Mouse (Mus musculus) neural tube, embryonic 14.5 days (tissue): Measurements from ENCODE around the gene St8sia1. TPM values are rescaled to one million over a fixed set of nuclear protein-coding genes. Genes with fewer than 3 reads are reported as not detected.

Experiments
- ATAC-seq: fragments of 200-750 bp; cut with Nextera tagmentation; 2 replicates; pipeline ENCODE4 v1.8.0; 2017; ENCODE audit warnings: low read depth, mild to moderate bottlenecking, moderate TSS enrichment, moderate library complexity
- H3K27ac ChIP-seq: fragments of 300-500 bp; sonication (generic); 2 replicates; pipeline ENCODE4 v1.5.1; 2014; ENCODE audit warnings: low read depth, mild to moderate bottlenecking, control low read depth, low read length, moderate library complexity, mixed read lengths
- H3K27me3 ChIP-seq: fragments of 300-500 bp; sonication (generic); 2 replicates; pipeline ENCODE4 v1.6.1; 2014; ENCODE audit warnings: low read length; ENCODE audit not compliant: control insufficient read depth, insufficient read depth
- H3K36me3 ChIP-seq: fragments of 300-500 bp; sonication (generic); 2 replicates; pipeline ENCODE4 v1.6.1; 2014; ENCODE audit warnings: low read length, mixed read lengths; ENCODE audit not compliant: control insufficient read depth, insufficient read depth
- H3K4me1 ChIP-seq: fragments of 300-500 bp; sonication (generic); 2 replicates; pipeline ENCODE4 v1.6.1; 2014; ENCODE audit warnings: low read length; ENCODE audit not compliant: control insufficient read depth, insufficient read depth
- H3K4me2 ChIP-seq: fragments of 300-500 bp; sonication (generic); 2 replicates; pipeline ENCODE4 v1.6.1; 2014; ENCODE audit warnings: mild to moderate bottlenecking, low read depth, low read length, control low read depth
- H3K4me3 ChIP-seq: fragments of 300-500 bp; sonication (generic); 2 replicates; pipeline ENCODE4 v1.5.1; 2014; ENCODE audit warnings: low read depth, low read length, control low read depth, mixed read lengths
- H3K9ac ChIP-seq: fragments of 300-500 bp; sonication (generic); replicated peaks from 2 replicates; pipeline ENCODE4 v1.6.1; 2014; ENCODE audit warnings: low read depth, mild to moderate bottlenecking, control low read depth, low read length, mixed read lengths
- H3K9me3 ChIP-seq: fragments of 300-500 bp; sonication (generic); 2 replicates; pipeline ENCODE4 v1.6.1; 2016; ENCODE audit warnings: low read length; ENCODE audit not compliant: control insufficient read depth
- WGBS: fragments of 180-500 bp; shearing (Covaris S2); extraction: QIAGEN DNeasy Blood & Tissue Kit; methylation state at CpG from one replicate; pipeline ENCODE4 v1.1.7; 2014; 5-methylcytosine and 5-hydroxymethylcytosine counted together
- polyA plus RNA-seq: library from polyadenylated mRNA; unstranded; fragments of >200 nt; fragmentation: Nextera tagmentation; extraction: Ambion mirVana; gene quantifications from 2 replicates; pipeline ENCODE4 v1.2.1, GENCODE M21; 2014

St8sia1 gene
- polyA plus RNA-seq, 1 experiment from 2014 or later, result 8.2 TPM

GRCm38 (mm10) chr6:142941596-142942381 is 22.5 kb downstream of the St8sia1 start:
- 77% methylated on average over 11 of the region's 11 CpGs for WGBS

GRCm38 (mm10) chr6:142941078-142941477 is 23.2 kb downstream of the St8sia1 start:
- ATAC-seq, result peak; percentile 76; the same call in 1 of the 2 replicates
- Histone ChIP-seq H3K9me3 (no peaks in the 10 kb centered on the region), H3K4me2 (no peak overlapping the region), H3K27ac (no peak overlapping the region), H3K36me3 (no peaks in the 10 kb centered on the region), H3K27me3 (no peaks in the 10 kb centered on the region), H3K9ac (no peak overlapping the region), H3K4me1 (peaks cover 9% of the 10 kb centered on the region; the same call in 1 of the 2 replicates), H3K4me3 (no peak overlapping the region)
- 51% methylated on average over 8 of the region's 8 CpGs for WGBS

More at GRCm38 (mm10) chr6:142941596-142942381, 22.5 kb downstream of the St8sia1 start:
- Histone ChIP-seq H3K27me3 (no peaks in the 10 kb centered on the region), H3K4me1 (peaks cover 9% of the 10 kb centered on the region; the same call in 1 of the 2 replicates), H3K4me3 (no peak overlapping the region), H3K9me3 (no peaks in the 10 kb centered on the region), H3K36me3 (no peaks in the 10 kb centered on the region), H3K9ac (no peak overlapping the region), H3K27ac (no peak overlapping the region), H3K4me2 (no peak overlapping the region)
- ATAC-seq, result no peak

- 28% methylated on average over 9 of the region's 9 CpGs for WGBS
- ATAC-seq, result peak; percentile 28
- Histone ChIP-seq H3K4me2 (no peak overlapping the region), H3K27ac (no peak overlapping the region), H3K4me1 (peaks cover 9% of the 10 kb centered on the region; the same call in 1 of the 2 replicates), H3K36me3 (no peaks in the 10 kb centered on the region), H3K27me3 (no peaks in the 10 kb centered on the region), H3K9ac (no peak overlapping the region), H3K4me3 (no peak overlapping the region), H3K9me3 (no peaks in the 10 kb centered on the region)
These were observed 25.5 kb downstream of the St8sia1 start for GRCm38 (mm10) chr6:142938549-142939345.

- H3K4me2 ChIP-seq, result no peak overlapping the region
- no peak overlapping the region for H3K9ac ChIP-seq
- H3K4me3 ChIP-seq, result no peak overlapping the region
- ATAC-seq, result no peak
- no peaks in the 10 kb centered on the region for H3K9me3 ChIP-seq
- H3K4me1 ChIP-seq, result peaks cover 9% of the 10 kb centered on the region; the same call in 1 of the 2 replicates
- no peaks in the 10 kb centered on the region for H3K27me3 ChIP-seq
- no peak overlapping the region for H3K27ac ChIP-seq
- H3K36me3 ChIP-seq, result no peaks in the 10 kb centered on the region
These were observed 26.2 kb downstream of the St8sia1 start for GRCm38 (mm10) chr6:142938074-142938473.

- Histone ChIP-seq H3K4me2 (no peak overlapping the region), H3K27ac (no peak overlapping the region), H3K36me3 (no peaks in the 10 kb centered on the region), H3K9me3 (no peaks in the 10 kb centered on the region), H3K9ac (no peak overlapping the region), H3K4me3 (no peak overlapping the region), H3K4me1 (0 out of 2 replicates have a peak, but pooled peaks cover 2% of the 10 kb centered on the region), H3K27me3 (no peaks in the 10 kb centered on the region)
- ATAC-seq, result no peak
- 83% methylated on average over 6 of the region's 6 CpGs for WGBS
These were observed 31.7 kb downstream of the St8sia1 start for GRCm38 (mm10) chr6:142932582-142932981.

GRCm38 (mm10) chr6:142932144-142932543 is 32.1 kb downstream of the St8sia1 start:
- no peak overlapping the region for H3K4me2 ChIP-seq
- H3K36me3 ChIP-seq, result no peaks in the 10 kb centered on the region
- WGBS, result 75% methylated on average over 9 of the region's 9 CpGs
- 0 out of 2 replicates have a peak, but pooled peaks cover 2% of the 10 kb centered on the region for H3K4me1 ChIP-seq
- no peak for ATAC-seq
- no peaks in the 10 kb centered on the region for H3K9me3 ChIP-seq
- H3K27ac ChIP-seq, result no peak overlapping the region
- no peaks in the 10 kb centered on the region for H3K27me3 ChIP-seq
- H3K4me3 ChIP-seq, result no peak overlapping the region
- no peak overlapping the region for H3K9ac ChIP-seq

- Histone ChIP-seq H3K4me2 (no peak overlapping the region), H3K9me3 (no peaks in the 10 kb centered on the region), H3K36me3 (no peaks in the 10 kb centered on the region), H3K9ac (no peak overlapping the region), H3K4me3 (no peak overlapping the region), H3K27me3 (no peaks in the 10 kb centered on the region), H3K27ac (no peak overlapping the region), H3K4me1 (0 out of 2 replicates have a peak, but pooled peaks cover 2% of the 10 kb centered on the region)
- 77% methylated on average over 16 of the region's 16 CpGs for WGBS
- ATAC-seq, result no peak
These were observed 35.5 kb downstream of the St8sia1 start for GRCm38 (mm10) chr6:142928551-142929309.

GRCm38 (mm10) chr6:142926901-142927605 is 37.2 kb downstream of the St8sia1 start:
- H3K4me1 ChIP-seq, result 0 out of 2 replicates have a peak, but pooled peaks cover 2% of the 10 kb centered on the region
- no peak overlapping the region for H3K9ac ChIP-seq
- H3K4me3 ChIP-seq, result no peak overlapping the region
- no peak overlapping the region for H3K4me2 ChIP-seq
- H3K27ac ChIP-seq, result no peak overlapping the region
- no peaks in the 10 kb centered on the region for H3K27me3 ChIP-seq
- no peaks in the 10 kb centered on the region for H3K36me3 ChIP-seq
- 89% methylated on average over 9 of the region's 9 CpGs for WGBS
- no peaks in the 10 kb centered on the region for H3K9me3 ChIP-seq
- ATAC-seq, result no peak
